Mouse (Mus musculus): ENCODE results near the gene Styx.

Gene Styx

DNA sequence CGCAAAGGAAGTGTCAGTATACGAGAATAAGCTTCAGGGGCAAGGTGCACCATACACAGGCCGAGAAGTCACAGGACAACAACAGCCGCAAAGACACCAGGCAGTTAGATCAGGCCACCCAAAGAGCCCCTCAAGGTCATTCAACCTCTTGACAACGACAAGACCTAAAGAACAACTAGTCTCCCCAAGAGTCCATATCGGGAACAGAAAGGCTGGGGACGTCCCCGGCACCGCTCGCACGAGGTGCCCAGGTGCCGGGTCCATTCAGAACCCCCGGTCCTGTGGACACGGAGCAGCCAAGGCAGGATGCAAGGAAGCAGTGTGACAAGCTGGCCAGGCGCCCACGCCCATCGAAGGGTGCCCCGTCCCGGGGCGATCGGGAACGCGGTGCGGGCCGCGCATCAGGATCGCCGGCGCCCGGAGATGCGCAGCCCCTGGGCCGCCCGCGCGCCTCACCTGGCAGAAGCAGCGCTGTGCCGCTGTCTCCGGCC is 32.9 kb upstream of the Styx start:
- H3K4me3 ChIP-seq (replicated peaks; ENCODE audit: low read length): peak overlapping the region; percentile 98
- no peaks in the 10 kb centered on the region for H3K27me3 ChIP-seq (ENCODE audit: insufficient read depth, low read length)
- H3K4me1 ChIP-seq (replicated peaks; ENCODE audit: low read depth, low read length): peaks cover 41% of the 10 kb centered on the region
- peaks cover 7% of the 10 kb centered on the region; the same call in 1 of the 2 replicates for H3K36me3 ChIP-seq (ENCODE audit: insufficient read depth, low read length)
- TF ChIP-seq POU5F1 (IDR thresholded peaks at IDR 0.05; ENCODE audit: borderline replicate concordance, low read length) (no peak), CTCF (conservative IDR thresholded peaks at IDR 0.05; ENCODE audit: low read length) (no peak), NANOG (IDR thresholded peaks at IDR 0.05; ENCODE audit: borderline replicate concordance, low read length) (no peak)
- no peaks in the 10 kb centered on the region for H3K9me3 ChIP-seq (ENCODE audit: low read length)

- Histone ChIP-seq H3K27me3 (ENCODE audit: insufficient read depth, low read length) (no peaks in the 10 kb centered on the region), H3K9me3 (ENCODE audit: low read length) (no peaks in the 10 kb centered on the region), H3K4me1 (replicated peaks; ENCODE audit: low read depth, low read length) (peaks cover 36% of the 10 kb centered on the region), H3K4me3 (replicated peaks; ENCODE audit: low read length) (peak within 1 kb of the TSS; percentile 98), H3K36me3 (ENCODE audit: insufficient read depth, low read length) (peaks cover 3% of the 10 kb centered on the region; the same call in 1 of the 2 replicates)
- TF ChIP-seq NANOG (IDR thresholded peaks at IDR 0.05; ENCODE audit: borderline replicate concordance, low read length): no peak
- no peak for TF ChIP-seq POU5F1 (IDR thresholded peaks at IDR 0.05; ENCODE audit: borderline replicate concordance, low read length)
- TF ChIP-seq CTCF (conservative IDR thresholded peaks at IDR 0.05; ENCODE audit: low read length): no peak
Measured at GRCm38 (mm10) chr14:45318426-45319236, 32.3 kb upstream of the Styx start, which contains the start of gene Ero1l. Gene Ero1l (minus strand): TSS chr14:45318771.

GRCm38 (mm10) chr14:45319237-45319610 is 31.7 kb upstream of the Styx start:
- Histone ChIP-seq H3K4me3 (replicated peaks; ENCODE audit: low read length) (peak overlapping the region; percentile 98; the same call in 1 of the 2 replicates), H3K4me1 (replicated peaks; ENCODE audit: low read depth, low read length) (peaks cover 31% of the 10 kb centered on the region), H3K36me3 (ENCODE audit: insufficient read depth, low read length) (no peaks in the 10 kb centered on the region), H3K27me3 (ENCODE audit: insufficient read depth, low read length) (no peaks in the 10 kb centered on the region), H3K9me3 (ENCODE audit: low read length) (no peaks in the 10 kb centered on the region)
- no peak for TF ChIP-seq NANOG (IDR thresholded peaks at IDR 0.05; ENCODE audit: borderline replicate concordance, low read length)
- no peak for TF ChIP-seq POU5F1 (IDR thresholded peaks at IDR 0.05; ENCODE audit: borderline replicate concordance, low read length)
- no peak for TF ChIP-seq CTCF (conservative IDR thresholded peaks at IDR 0.05; ENCODE audit: low read length)

GRCm38 (mm10) chr14:45320111-45320510 is 30.8 kb upstream of the Styx start:
- H3K9me3 ChIP-seq (ENCODE audit: low read length): no peaks in the 10 kb centered on the region
- no peaks in the 10 kb centered on the region for H3K27me3 ChIP-seq (ENCODE audit: insufficient read depth, low read length)
- H3K4me3 ChIP-seq (replicated peaks; ENCODE audit: low read length): no peak overlapping the region
- no peaks in the 10 kb centered on the region for H3K36me3 ChIP-seq (ENCODE audit: insufficient read depth, low read length)
- H3K4me1 ChIP-seq (replicated peaks; ENCODE audit: low read depth, low read length): peaks cover 29% of the 10 kb centered on the region
- TF ChIP-seq CTCF (conservative IDR thresholded peaks at IDR 0.05; ENCODE audit: low read length) (no peak), POU5F1 (IDR thresholded peaks at IDR 0.05; ENCODE audit: borderline replicate concordance, low read length) (no peak), NANOG (IDR thresholded peaks at IDR 0.05; ENCODE audit: borderline replicate concordance, low read length) (no peak)

- Histone ChIP-seq H3K4me1 (replicated peaks; ENCODE audit: low read depth, low read length) (peaks cover 24% of the 10 kb centered on the region), H3K4me3 (replicated peaks; ENCODE audit: low read length) (no peak overlapping the region), H3K27me3 (ENCODE audit: insufficient read depth, low read length) (no peaks in the 10 kb centered on the region), H3K9me3 (ENCODE audit: low read length) (no peaks in the 10 kb centered on the region), H3K36me3 (ENCODE audit: insufficient read depth, low read length) (no peaks in the 10 kb centered on the region)
- TF ChIP-seq NANOG (IDR thresholded peaks at IDR 0.05; ENCODE audit: borderline replicate concordance, low read length) (no peak), CTCF (conservative IDR thresholded peaks at IDR 0.05; ENCODE audit: low read length) (no peak), POU5F1 (IDR thresholded peaks at IDR 0.05; ENCODE audit: borderline replicate concordance, low read length) (no peak)
Measured at GRCm38 (mm10) chr14:45321067-45321466, 29.8 kb upstream of the Styx start.

GRCm38 (mm10) chr14:45321622-45322021 is 29.3 kb upstream of the Styx start:
- Histone ChIP-seq H3K36me3 (ENCODE audit: insufficient read depth, low read length) (no peaks in the 10 kb centered on the region), H3K4me3 (replicated peaks; ENCODE audit: low read length) (no peak overlapping the region)
- no peak for TF ChIP-seq CTCF (conservative IDR thresholded peaks at IDR 0.05; ENCODE audit: low read length)
- TF ChIP-seq NANOG (IDR thresholded peaks at IDR 0.05; ENCODE audit: borderline replicate concordance, low read length): no peak
- TF ChIP-seq POU5F1 (IDR thresholded peaks at IDR 0.05; ENCODE audit: borderline replicate concordance, low read length): no peak

GRCm38 (mm10) chr14:45322450-45322849 is 28.4 kb upstream of the Styx start:
- TF ChIP-seq POU5F1 (IDR thresholded peaks at IDR 0.05; ENCODE audit: borderline replicate concordance, low read length) (no peak), NANOG (IDR thresholded peaks at IDR 0.05; ENCODE audit: borderline replicate concordance, low read length) (no peak), CTCF (conservative IDR thresholded peaks at IDR 0.05; ENCODE audit: low read length) (no peak)
- Histone ChIP-seq H3K27me3 (ENCODE audit: insufficient read depth, low read length) (no peaks in the 10 kb centered on the region), H3K9me3 (ENCODE audit: low read length) (no peaks in the 10 kb centered on the region), H3K4me1 (replicated peaks; ENCODE audit: low read depth, low read length) (peaks cover 11% of the 10 kb centered on the region), H3K4me3 (replicated peaks; ENCODE audit: low read length) (no peak overlapping the region), H3K36me3 (ENCODE audit: insufficient read depth, low read length) (no peaks in the 10 kb centered on the region)

More at GRCm38 (mm10) chr14:45321622-45322021, 29.3 kb upstream of the Styx start:
- H3K4me1 ChIP-seq (replicated peaks; ENCODE audit: low read depth, low read length): peaks cover 20% of the 10 kb centered on the region
- no peaks in the 10 kb centered on the region for H3K9me3 ChIP-seq (ENCODE audit: low read length)
- H3K27me3 ChIP-seq (ENCODE audit: insufficient read depth, low read length): no peaks in the 10 kb centered on the region

- no peaks in the 10 kb centered on the region for H3K36me3 ChIP-seq (ENCODE audit: insufficient read depth, low read length)
- H3K4me3 ChIP-seq (replicated peaks; ENCODE audit: low read length): no peak overlapping the region
- no peaks in the 10 kb centered on the region for H3K27me3 ChIP-seq (ENCODE audit: insufficient read depth, low read length)
- no peaks in the 10 kb centered on the region for H3K9me3 ChIP-seq (ENCODE audit: low read length)
- TF ChIP-seq CTCF (conservative IDR thresholded peaks at IDR 0.05; ENCODE audit: low read length) (no peak), NANOG (IDR thresholded peaks at IDR 0.05; ENCODE audit: borderline replicate concordance, low read length) (no peak), POU5F1 (IDR thresholded peaks at IDR 0.05; ENCODE audit: borderline replicate concordance, low read length) (no peak)
- peaks cover 10% of the 10 kb centered on the region for H3K4me1 ChIP-seq (replicated peaks; ENCODE audit: low read depth, low read length)
Measured at GRCm38 (mm10) chr14:45323320-45323719, 27.6 kb upstream of the Styx start.

All from E14TG2a.4 (cell line).